Mouse (Mus musculus) retina, embryonic 14.5 days (tissue): Measurements from ENCODE around the gene Peak1.
"Not testable (repeated sequence)": the region's sequence is repeated elsewhere in the genome, so short reads cannot be mapped to it uniquely, and the experiment has no call there.

Experiments used
- DNase-seq: peaks from one replicate; pipeline ENCODE4 v3.0.0-alpha.2; 2015; ENCODE audit warnings: low spot score

Peak1 gene

GRCm38 (mm10) chr9:56417948-56418737 is at the start of gene Peak1, which contains the start of gene Hmg20a:
TSS of gene Peak1 (minus strand) at chr9:56418067.
TSS of gene Hmg20a (plus strand) at chr9:56418609.
- DNase-seq: peak; percentile 100

DNA sequence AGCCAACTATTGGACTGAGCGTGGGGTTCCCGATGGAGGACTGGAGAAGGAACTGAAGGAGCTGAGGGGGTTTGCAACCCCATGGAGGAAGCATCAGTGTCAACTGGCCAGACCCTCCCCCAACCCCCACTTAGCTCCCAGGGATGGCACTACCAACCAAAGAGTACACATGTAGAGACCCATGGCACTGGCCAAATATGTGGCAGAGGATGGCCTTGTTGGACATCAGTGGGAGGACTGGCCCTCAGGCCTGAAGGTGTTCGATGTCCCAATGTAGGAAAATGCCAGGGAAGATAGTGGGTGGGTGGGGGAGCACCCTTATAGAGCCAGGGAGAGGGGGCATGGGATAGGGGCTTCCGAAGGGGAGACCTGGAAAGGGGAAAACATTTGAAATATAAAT is 48.4 kb upstream of the Peak1 start:
- DNase-seq: no peak

- peak; percentile 12 for DNase-seq
Observed at GRCm38 (mm10) chr9:56464863-56465654, 47.2 kb upstream of the Peak1 start.

GRCm38 (mm10) chr9:56463686-56464515 is 46.0 kb upstream of the Peak1 start:
- DNase-seq: no peak

DNA sequence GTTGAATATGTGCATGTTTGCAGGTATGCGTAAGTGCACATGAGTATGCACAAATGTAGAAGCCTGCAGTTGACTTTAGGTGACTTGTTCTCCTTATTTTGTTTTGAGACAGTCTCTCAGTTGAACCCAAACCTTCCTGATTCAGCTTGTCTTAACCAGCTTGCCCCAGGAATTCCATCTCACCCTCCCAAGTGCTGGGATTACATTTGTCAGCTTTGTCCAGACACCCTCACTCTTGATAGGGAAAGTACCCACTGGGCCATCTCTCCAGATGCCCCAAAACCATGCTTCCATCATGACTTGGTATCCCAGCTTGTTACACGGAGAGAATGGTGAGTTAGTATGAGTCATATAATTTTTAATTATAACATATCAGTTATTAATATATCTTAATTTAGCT is 45.2 kb upstream of the Peak1 start:
- DNase-seq: no peak

DNA sequence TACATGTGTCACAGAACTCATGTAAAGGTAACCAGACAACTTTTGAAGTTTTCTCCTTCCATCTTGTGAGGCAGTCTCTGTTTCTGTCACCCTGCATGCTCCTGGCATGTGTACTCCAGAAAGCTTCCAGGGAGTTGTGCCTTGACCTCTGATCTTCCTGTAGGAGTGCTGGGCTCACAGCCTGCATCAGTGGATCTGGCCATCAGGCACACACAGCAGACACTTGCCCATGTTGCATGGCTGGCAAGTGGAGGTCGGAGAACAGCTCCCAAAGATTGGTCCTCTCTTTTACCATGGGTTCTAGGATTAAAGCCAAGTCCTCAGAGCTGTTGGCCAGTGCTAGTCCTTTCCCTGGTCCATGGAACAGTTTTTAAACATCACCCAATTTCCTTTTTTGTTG is 44.7 kb upstream of the Peak1 start:
- DNase-seq: no peak

DNA sequence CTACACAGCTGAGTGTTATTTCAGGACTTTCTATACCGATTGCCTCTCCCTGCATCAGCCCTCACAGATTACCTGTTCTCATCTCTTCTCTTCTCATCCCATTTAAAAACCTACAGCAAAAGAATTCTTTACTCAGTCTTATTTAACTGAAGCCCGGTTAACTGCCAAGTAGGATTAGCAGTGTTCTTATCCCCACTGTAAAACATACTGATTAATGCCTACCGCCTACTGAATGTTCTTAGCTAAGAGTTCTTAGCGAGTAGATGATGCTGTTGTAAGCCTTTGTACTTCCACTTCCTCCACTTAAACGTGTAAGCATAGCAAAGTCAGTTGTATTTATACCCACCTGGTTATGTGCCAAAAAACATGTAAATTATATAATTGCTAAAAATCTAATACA is 43.1 kb upstream of the Peak1 start:
- DNase-seq: no peak

DNA sequence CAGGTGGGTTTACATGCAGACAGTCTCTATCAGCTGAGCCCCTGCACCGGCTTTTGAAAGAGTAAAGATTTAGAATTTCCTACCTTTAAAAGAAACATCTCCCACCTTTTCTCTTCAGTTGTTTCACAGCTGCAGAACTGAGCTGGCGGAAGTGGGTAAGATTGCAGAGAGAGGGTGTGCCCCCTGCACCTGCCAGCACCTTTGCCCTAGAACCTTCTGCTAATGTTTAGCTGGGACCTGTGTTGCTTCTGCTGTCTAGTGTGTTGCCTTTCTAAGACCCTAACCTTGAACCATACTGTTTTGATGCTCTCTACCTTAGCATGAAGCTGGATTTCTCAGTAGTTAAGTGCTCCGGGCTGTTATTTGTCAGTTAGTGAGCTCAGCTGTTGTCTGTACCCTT is 38.6 kb upstream of the Peak1 start:
- no peak for DNase-seq

DNA sequence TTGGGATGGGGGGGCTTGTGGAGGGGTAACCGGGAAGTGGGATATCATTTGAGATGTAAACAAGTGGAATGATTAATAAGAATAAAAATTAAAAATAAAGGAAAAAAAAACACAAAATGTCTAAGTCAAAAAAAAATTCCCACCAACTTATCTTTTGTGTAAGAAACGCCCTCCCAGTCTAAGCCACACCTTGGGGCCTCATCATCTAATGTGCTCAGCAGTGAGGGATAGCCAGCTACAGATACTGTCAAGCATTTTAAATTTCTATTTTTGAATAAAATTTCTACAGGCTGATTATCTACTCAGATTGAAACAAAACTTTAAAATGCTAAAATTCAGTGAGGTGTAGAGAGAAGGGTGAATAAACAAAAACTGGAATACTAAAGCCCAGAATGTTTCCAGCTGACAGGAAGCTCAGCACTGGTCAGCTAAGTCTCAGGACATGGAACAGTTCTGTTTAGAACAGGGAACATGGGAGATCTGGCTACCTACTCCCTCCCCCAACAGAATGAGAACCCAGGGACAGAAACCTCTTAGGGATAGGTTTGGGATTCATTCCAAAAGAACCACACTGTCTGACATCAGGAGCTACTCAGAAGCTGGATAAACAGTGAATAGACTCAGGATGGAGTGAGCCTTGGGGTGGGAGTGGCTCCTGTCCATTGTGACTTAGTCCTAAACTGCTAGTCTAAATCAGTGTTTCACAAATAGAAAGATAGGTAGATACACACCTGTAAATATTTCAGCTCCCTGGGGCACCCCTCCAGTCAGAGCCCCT is 35.4 kb upstream of the Peak1 start:
- no peak for DNase-seq

- no peak for DNase-seq
Observed at GRCm38 (mm10) chr9:56451570-56451969, 33.7 kb upstream of the Peak1 start.

- DNase-seq: no peak
Observed at GRCm38 (mm10) chr9:56439699-56440098, 21.8 kb upstream of the Peak1 start.

DNA sequence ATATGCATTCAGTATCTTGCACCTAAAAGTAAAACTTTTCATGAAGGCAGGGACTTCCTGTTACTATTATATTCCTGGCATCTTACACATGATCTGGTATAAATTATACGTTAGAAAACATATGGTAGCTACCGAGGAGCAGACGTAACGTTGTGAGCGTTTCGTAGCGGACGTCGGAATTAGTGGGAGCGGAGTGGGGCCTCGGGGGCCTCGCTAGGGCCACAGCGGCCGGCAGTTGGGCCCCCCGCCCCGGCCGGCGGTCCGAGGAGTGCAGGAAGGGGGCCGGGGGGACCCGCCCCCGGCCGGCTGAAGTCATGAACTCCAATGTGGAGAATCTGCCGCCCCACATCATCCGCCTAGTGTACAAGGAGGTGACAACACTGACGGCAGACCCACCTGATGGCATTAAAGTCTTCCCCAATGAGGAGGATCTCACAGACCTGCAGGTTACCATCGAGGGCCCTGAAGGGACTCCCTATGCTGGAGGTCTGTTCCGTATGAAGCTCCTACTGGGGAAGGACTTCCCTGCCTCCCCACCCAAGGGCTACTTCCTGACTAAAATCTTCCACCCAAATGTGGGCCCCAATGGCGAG is 19.5 kb upstream of the Peak1 start:
- DNase-seq: not testable (repeated sequence)

DNA sequence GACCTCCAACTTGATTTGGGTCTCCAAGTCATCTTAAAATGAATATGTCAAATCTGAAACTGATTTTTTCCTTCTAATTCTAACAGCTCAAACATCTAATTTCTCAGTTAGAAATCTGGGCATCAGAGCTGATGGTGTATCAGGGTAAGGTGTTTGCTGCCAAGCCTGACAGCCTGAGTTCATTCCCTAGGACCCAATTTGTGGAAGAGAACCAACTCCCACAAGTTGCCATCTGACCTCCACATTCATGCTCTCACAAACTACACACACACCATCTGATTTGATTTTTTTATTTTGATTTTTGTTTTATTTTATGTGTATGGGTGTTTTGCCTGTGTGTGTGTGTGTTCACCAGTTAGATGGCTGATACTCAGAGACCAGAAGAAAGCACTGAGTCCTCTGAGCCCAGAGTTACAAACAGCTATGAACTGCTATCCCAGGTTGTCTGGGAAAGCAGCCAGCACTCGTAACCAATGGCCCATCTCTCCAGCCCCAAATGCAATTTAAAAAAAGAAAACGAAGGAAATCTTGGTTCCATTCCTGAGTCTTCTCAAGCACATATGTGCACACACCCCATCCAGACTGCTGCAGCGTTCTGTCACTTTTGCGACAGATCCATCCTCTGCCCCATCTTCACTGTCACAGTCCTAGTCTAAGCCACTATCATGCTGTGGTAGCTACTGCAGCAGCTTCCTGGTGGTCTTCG is 18.1 kb upstream of the Peak1 start:
- no peak for DNase-seq

- no peak for DNase-seq
Observed at GRCm38 (mm10) chr9:56424861-56425260, 7.0 kb upstream of the Peak1 start.

DNA sequence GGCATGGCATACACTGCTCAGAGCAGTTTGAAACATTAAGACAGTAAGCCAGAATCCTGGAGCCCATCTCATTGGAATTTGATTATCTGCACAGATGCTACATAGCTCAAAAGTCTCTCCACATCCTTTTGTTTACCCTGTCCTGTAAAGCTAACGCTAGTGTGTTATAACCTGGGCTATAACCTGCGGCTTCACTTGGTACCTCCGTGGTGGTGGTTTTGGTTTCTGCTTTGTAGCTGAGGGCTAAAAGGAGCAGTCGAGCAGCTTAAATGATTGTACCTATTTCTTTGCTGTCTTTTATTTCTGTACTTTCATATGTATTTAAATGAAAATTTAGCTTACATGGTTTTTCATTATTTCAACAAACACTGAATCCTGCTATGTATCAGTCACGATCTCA is 4.1 kb upstream of the Peak1 start:
- DNase-seq: no peak

GRCm38 (mm10) chr9:56420892-56421601 is 3.2 kb upstream of the Peak1 start:
- DNase-seq: no peak

GRCm38 (mm10) chr9:56420236-56420635 is 2.4 kb upstream of the Peak1 start:
- DNase-seq: no peak

GRCm38 (mm10) chr9:56418738-56419239 is 922 bp upstream of the Peak1 start:
- no peak for DNase-seq

GRCm38 (mm10) chr9:56417415-56417947 is 386 bp downstream of the Peak1 start:
- peak; percentile 77 for DNase-seq
